Mouse (Mus musculus) forebrain, embryonic 14.5 days (tissue): ENCODE measurements around the gene Nucb1. TPM values are rescaled to one million over a fixed set of nuclear protein-coding genes. Genes with fewer than 3 reads are reported as not detected.
"Not testable (repeated sequence)": the region's sequence is repeated elsewhere in the genome, so short reads cannot be mapped to it uniquely, and the experiment has no call there.

ENCODE experiments used
- ATAC-seq: fragments of 200-750 bp; cut with Nextera tagmentation; 2 replicates; pipeline ENCODE4 v1.8.0; 2017; ENCODE audit warnings: mild to moderate bottlenecking, moderate library complexity
- DNase-seq: peaks from one replicate; pipeline ENCODE4 v3.0.0-alpha.2; 2015; ENCODE audit warnings: low spot score
- H3K27ac ChIP-seq: fragments of 300-500 bp; sonication (generic); 2 replicates; pipeline ENCODE4 v1.5.1; 2014; ENCODE audit warnings: low read depth, mild to moderate bottlenecking, control low read depth, low read length, moderate library complexity
- H3K27me3 ChIP-seq: fragments of 300-500 bp; sonication (generic); replicated peaks from 2 replicates; pipeline ENCODE4 v1.6.1; 2014; ENCODE audit warnings: low read length, control low read depth, mixed read lengths; ENCODE audit not compliant: control insufficient read depth, insufficient read depth
- H3K36me3 ChIP-seq: fragments of 300-500 bp; sonication (generic); 2 replicates; pipeline ENCODE4 v1.6.1; 2014; ENCODE audit warnings: low read length, control low read depth; ENCODE audit not compliant: control insufficient read depth, insufficient read depth
- H3K4me1 ChIP-seq: fragments of 300-500 bp; sonication (generic); 2 replicates; pipeline ENCODE4 v1.6.1; 2014; ENCODE audit warnings: antibody characterized with exemption, low read length, control low read depth; ENCODE audit not compliant: control insufficient read depth, insufficient read depth
- H3K4me2 ChIP-seq: fragments of 300-500 bp; sonication (generic); 2 replicates; pipeline ENCODE4 v1.6.1; 2014; ENCODE audit warnings: mild to moderate bottlenecking, control low read depth, low read length
- H3K4me3 ChIP-seq: fragments of 300-500 bp; sonication (generic); 2 replicates; pipeline ENCODE4 v1.5.1; 2014; ENCODE audit warnings: low read depth, low read length, control low read depth
- H3K9ac ChIP-seq: fragments of 300-500 bp; sonication (generic); 2 replicates; pipeline ENCODE4 v1.6.1; 2014; ENCODE audit warnings: mild to moderate bottlenecking, low read length, control low read depth, moderate library complexity
- H3K9me3 ChIP-seq: fragments of 300-500 bp; sonication (generic); replicated peaks from 2 replicates; pipeline ENCODE4 v1.6.1; 2016; ENCODE audit warnings: low read length, control low read depth, mixed read lengths; ENCODE audit not compliant: control insufficient read depth
- WGBS: fragments of 180-500 bp; shearing (Covaris S2); extraction: QIAGEN DNeasy Blood & Tissue Kit; methylation state at CpG from one replicate; pipeline ENCODE4 v1.1.7; 2014; 5-methylcytosine and 5-hydroxymethylcytosine counted together
- polyA plus RNA-seq: library from polyadenylated mRNA; unstranded; fragments of >200 nt; fragmentation: Nextera tagmentation; extraction: Ambion mirVana; gene quantifications from 2 replicates; pipeline ENCODE4 v1.2.1, GENCODE M21; 2014

Nucb1 gene
- polyA plus RNA-seq, 1 experiment from 2014 or later, result 69.0 TPM

DNA sequence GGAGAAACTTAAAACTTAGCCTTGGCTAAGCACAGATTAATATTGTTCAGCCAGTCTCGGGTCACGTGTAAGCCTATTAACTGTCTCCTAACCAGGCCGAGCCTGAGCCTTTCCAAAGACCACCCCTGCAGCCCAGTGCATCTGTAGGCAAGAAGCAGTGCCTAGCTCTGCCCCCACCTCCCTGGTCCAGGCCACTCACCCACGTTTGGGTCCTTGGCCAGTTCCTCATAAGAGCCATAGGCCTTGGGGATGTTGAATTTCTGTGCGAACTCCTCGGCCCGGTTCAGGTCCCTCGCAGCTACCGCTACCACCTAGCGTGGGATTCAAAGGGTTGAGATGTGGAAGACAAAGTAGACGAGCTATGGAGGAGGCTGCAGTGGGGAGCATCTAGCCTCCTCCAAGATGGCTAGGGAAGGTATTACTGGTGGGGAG lies 22.3 kb downstream of the Nucb1 start:
- ATAC-seq, result peak; percentile 53
- 16% methylated on average over 11 of the region's 11 CpGs for WGBS
- no peaks in the 10 kb centered on the region; the same call in 1 of the 2 replicates for H3K4me1 ChIP-seq
- H3K27me3 ChIP-seq, result no peaks in the 10 kb centered on the region
- H3K27ac ChIP-seq, result peak overlapping the region; percentile 46
- peak overlapping the region; percentile 63 for H3K4me2 ChIP-seq
- H3K36me3 ChIP-seq, result peaks cover 9% of the 10 kb centered on the region; the same call in 1 of the 2 replicates
- DNase-seq, result peak; percentile 27
- no peaks in the 10 kb centered on the region for H3K9me3 ChIP-seq
- peak overlapping the region; percentile 68 for H3K9ac ChIP-seq
- H3K4me3 ChIP-seq, result peak overlapping the region; percentile 38

DNA sequence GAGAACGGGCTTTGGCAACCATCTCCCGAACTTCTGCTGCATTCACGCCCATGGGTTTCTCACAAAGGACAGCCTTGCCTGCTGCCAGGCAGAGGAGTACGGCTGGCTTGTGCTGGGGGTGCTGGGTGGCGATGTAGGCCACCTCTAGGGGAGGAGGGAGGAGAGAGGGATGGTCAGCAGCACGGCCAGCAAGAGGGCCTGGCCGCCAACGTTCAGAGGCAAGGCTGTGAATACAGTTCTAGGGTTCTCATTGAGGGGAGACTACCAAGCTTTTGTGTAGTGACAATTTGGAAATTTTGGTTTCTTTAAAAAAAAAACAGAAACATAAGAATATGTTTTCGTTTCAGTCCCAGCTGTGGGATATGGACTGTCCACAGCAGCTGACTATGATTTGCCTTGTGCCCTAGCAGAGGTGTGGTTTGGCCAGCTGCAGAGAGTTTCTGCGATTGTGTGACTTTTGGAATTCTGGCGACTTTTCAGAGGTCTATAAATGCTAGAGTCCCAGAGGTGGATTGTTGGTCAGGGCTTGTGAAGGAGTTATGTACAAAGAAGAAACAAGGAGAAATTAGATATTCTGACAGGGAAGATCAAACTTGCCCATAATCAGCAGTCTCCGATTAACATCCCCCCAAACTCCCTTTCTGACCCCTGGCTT lies 23.3 kb downstream of the Nucb1 start, which contains the start of gene Gm45808:
TSS of gene Gm45808 (minus strand) at position 51 of the 655 bp plus-strand sequence.
- DNase-seq (no peak), ATAC-seq (no peak)
- H3K9ac ChIP-seq, result no peak within 1 kb of the TSS

DNA sequence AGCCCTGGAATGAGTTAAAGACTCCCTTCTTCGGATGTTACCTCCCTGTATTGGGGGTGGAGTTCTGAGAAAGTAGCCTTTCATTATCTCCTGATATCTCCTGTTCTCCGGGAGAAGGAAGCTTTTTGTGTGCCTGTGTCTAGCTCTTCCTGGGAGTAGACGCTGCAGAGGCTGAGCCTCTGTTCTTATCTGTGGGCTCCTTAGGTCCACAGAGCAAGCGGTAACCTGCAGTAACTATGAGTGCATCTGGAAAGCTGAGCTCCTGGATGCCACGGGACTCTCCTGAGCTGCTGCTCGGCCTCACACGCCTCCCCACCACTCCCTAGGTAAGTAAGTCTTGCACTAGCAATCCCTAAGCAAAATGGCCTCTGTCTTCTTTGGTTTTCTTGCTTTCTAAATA lies 24.0 kb downstream of the Nucb1 start:
- WGBS, result 80% methylated on average over 7 of the region's 7 CpGs
- Histone ChIP-seq H3K36me3 (no peaks in the 10 kb centered on the region), H3K27me3 (no peaks in the 10 kb centered on the region), H3K27ac (no peak overlapping the region), H3K9me3 (no peaks in the 10 kb centered on the region), H3K4me3 (no peak overlapping the region), H3K4me1 (no peaks in the 10 kb centered on the region; the same call in 1 of the 2 replicates), H3K4me2 (no peak overlapping the region), H3K9ac (no peak overlapping the region)
- no peak for ATAC-seq
- DNase-seq, result no peak

More for the DNA sequence above, 23.3 kb downstream of the Nucb1 start, which contains the start of gene Gm45808:
- WGBS, result 77% methylated on average over 12 of the region's 12 CpGs
- Histone ChIP-seq H3K4me3 (no peak within 1 kb of the TSS), H3K4me1 (no peaks in the 10 kb centered on the region; the same call in 1 of the 2 replicates), H3K4me2 (no peak within 1 kb of the TSS), H3K27ac (no peak within 1 kb of the TSS), H3K9me3 (no peaks in the 10 kb centered on the region), H3K36me3 (peaks cover under 1% of the 10 kb centered on the region; the same call in 1 of the 2 replicates), H3K27me3 (no peaks in the 10 kb centered on the region)

DNA sequence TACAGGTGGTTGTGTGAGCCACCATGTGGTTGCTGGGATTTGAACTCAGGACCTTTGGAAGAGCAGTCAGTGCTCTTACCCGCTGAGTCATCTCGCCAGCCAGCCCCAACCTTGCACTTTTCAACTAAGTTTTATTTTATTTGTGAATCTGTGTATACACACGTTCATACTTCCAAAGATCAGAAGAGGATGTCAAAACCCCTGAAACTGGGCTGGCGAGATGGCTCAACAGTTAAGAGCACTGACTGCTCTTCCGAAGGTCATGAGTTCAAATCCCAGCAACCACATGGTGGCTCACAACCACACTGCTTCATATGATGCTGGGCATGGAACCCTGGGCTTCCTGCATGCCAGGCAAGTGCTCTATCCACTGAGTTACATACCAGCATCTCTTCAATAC lies 25.2 kb downstream of the Nucb1 start:
- not testable (repeated sequence) for H3K4me2 ChIP-seq, H3K36me3 ChIP-seq, H3K9ac ChIP-seq, H3K27me3 ChIP-seq, H3K9me3 ChIP-seq, ATAC-seq, H3K4me1 ChIP-seq, DNase-seq, H3K27ac ChIP-seq, H3K4me3 ChIP-seq
- WGBS, result 95% methylated on average over 5 of the region's 5 CpGs

DNA sequence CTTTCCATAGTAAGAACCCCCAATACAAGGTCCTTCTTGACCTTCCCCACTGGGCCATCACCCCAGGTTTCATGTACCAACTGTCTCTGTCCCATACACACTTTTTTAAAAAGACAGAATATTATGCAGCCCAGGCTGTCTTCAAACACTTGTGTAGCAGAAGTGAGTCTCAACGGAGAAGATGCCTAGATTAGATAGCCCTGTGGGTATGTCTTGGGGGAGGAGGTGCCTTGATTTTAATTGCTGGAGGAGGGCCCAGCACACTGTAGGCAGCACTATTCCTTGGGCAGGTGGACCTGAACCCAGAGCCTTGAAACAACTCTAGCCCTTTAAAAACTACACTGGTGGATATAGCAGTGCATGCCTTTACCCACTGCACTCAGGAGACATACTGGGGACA lies 28.0 kb downstream of the Nucb1 start:
- no peak overlapping the region for H3K4me3 ChIP-seq
- H3K36me3 ChIP-seq, result no peaks in the 10 kb centered on the region
- H3K27me3 ChIP-seq, result no peaks in the 10 kb centered on the region
- no peaks in the 10 kb centered on the region for H3K4me1 ChIP-seq
- ATAC-seq (no peak), DNase-seq (no peak)
- H3K9ac ChIP-seq, result no peak overlapping the region
- H3K9me3 ChIP-seq, result no peaks in the 10 kb centered on the region
- no peak overlapping the region for H3K27ac ChIP-seq
- H3K4me2 ChIP-seq, result no peak overlapping the region
- 97% methylated on average over 1 of the region's 1 CpGs for WGBS

DNA sequence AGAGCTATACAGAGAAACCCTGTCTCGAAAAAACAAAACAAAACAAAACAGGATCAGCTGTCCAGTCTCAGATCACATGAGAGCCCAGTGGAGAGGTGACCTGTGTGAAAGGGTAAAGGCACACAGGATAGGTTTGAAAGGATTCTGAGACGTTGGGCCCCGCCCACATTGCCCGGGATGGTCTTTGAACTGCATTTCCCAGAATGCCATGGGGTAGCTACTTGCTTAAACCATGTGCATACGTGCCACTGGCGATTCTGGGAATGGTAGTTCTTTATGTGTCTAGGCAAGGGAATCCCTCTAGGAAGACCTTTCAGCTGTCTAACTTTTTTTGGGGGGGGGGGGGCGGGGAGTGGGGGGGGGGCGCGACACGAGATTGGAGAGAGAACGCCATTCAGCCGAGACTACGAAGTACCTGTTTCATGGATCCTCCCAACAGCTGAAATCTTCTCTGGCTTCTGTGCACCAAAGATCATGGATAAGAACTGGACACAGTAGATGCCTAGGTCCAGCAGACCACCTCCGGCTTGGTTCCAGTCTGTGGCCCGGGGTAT lies 28.8 kb downstream of the Nucb1 start, which contains the start of gene Tulp2:
TSS of gene Tulp2 (plus strand) at position 504 of the 554 bp plus-strand sequence.
- Histone ChIP-seq H3K4me1 (no peaks in the 10 kb centered on the region), H3K9me3 (no peaks in the 10 kb centered on the region), H3K27ac (no peak within 1 kb of the TSS), H3K4me2 (no peak within 1 kb of the TSS), H3K36me3 (no peaks in the 10 kb centered on the region), H3K9ac (no peak within 1 kb of the TSS), H3K4me3 (no peak within 1 kb of the TSS), H3K27me3 (no peaks in the 10 kb centered on the region)
- WGBS, result 56% methylated on average over 15 of the region's 15 CpGs
- peak; percentile 87 for DNase-seq
- ATAC-seq, result peak; percentile 91

DNA sequence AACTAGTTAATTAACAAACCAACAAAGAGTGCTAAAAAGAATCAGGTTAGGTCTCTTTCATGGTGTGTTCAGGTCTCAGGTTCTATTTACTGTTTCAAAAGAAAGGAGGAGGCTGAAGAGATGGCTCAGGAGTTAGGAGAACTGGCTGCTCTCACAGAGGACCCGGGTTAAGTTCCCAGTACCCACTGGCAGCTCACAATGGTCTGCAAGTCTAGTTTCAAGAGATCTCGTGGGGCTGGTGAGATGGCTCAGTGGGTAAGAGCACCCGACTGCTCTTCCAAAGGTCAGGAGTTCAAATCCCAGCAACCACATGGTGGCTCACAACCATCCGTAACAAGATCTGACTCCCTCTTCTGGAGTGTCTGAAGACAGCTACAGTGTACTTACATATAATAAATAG lies 29.9 kb downstream of the Nucb1 start:
- WGBS, result 88% methylated on average over 3 of the region's 4 CpGs
- not testable (repeated sequence) for H3K4me3 ChIP-seq, H3K9ac ChIP-seq, H3K4me1 ChIP-seq, ATAC-seq, H3K9me3 ChIP-seq, H3K27ac ChIP-seq, DNase-seq, H3K4me2 ChIP-seq, H3K27me3 ChIP-seq, H3K36me3 ChIP-seq

DNA sequence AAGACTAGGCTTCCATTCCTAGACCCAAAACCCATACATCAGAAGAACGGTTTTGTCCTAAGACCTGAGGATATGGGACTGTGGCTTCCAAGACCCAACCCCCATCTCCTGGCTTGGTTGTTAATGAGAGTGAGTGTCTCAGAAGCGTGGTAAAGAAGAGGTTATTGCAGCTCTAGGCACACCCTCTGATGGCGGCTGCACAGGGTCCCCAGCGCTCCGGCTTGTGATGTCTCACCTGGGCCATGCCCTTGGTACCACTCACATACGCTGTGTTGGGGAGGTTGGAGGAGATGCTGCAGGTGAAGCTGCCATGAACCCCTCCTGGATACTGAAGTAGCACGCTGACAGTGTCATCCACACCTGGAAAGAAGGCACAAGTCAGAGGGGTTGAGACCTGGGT lies 31.4 kb downstream of the Nucb1 start:
- no peaks in the 10 kb centered on the region for H3K36me3 ChIP-seq
- H3K27me3 ChIP-seq, result no peaks in the 10 kb centered on the region
- H3K27ac ChIP-seq, result no peak overlapping the region
- no peak overlapping the region for H3K9ac ChIP-seq
- 96% methylated on average over 7 of the region's 7 CpGs for whole genome bisulfite sequencing
- H3K4me2 ChIP-seq, result no peak overlapping the region
- no peaks in the 10 kb centered on the region for H3K9me3 ChIP-seq
- H3K4me1 ChIP-seq, result no peaks in the 10 kb centered on the region
- no peak overlapping the region for H3K4me3 ChIP-seq
- DNase-seq (no peak), ATAC-seq (no peak)

DNA sequence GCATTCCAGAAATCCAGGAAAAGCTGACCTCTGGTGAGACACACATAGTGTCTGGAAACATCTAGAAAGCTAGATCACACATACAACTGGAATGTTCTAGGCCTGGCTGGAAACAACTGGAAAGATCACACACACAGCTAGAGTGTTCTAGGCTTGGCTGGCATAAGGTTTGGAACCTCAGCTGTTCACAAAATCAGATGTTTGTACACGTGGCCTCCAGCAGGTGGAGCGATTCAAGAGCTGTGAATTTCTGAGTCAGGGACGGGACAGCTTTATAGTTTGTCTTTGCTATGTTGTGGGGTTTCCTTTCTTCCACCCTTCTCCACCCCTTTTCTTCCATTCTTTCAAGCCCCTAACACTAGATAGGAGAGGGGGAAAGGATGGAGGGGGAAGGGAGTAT lies 33.2 kb downstream of the Nucb1 start:
- no peaks in the 10 kb centered on the region for H3K36me3 ChIP-seq
- H3K27ac ChIP-seq, result no peak overlapping the region
- no peaks in the 10 kb centered on the region for H3K9me3 ChIP-seq
- no peaks in the 10 kb centered on the region for H3K27me3 ChIP-seq
- no peak overlapping the region for H3K9ac ChIP-seq
- ATAC-seq (0 out of 2 replicates have a peak, but pooled peaks have one; percentile 52), DNase-seq (peak; percentile 84)
- no peak overlapping the region for H3K4me3 ChIP-seq
- WGBS, result 5% methylated on average over 3 of the region's 3 CpGs
- H3K4me1 ChIP-seq, result no peaks in the 10 kb centered on the region
- H3K4me2 ChIP-seq, result no peak overlapping the region
